8 mouse cellular contexts compared by ENCODE assay signal in genomic region chr9:22156497-22157245, GRCm38 (mm10). TPM values are rescaled to one million over a fixed set of nuclear protein-coding genes. Genes with fewer than 3 reads are reported as not detected.
DNase-seq lines count a peak whose midpoint lies in the region; ATAC-seq and TF ChIP-seq lines count a peak whose summit lies in the region.

Gene Pigyl, plus strand, starts transcription at chr9:22156846.

- peak; percentile 97 for DNase-seq in MEL-GATA-1-ER (ENCODE audit: extremely low read depth, low read depth)
- peak; percentile 99 for DNase-seq in cerebellum, adult 8-10 months
- peak; percentile 99 for DNase-seq in hindbrain, embryonic 10.5 days (ENCODE audit: low spot score)
- DNase-seq in layer of hippocampus, adult 9-11 months, result peak; percentile 99
- peak; percentile 99 for DNase-seq in lung, postnatal 0 days (ENCODE audit: low spot score)
- DNase-seq in ovary, postnatal 14 days (ENCODE audit: low spot score), result peak; percentile 96
- peak; percentile 99 for DNase-seq in thymus, postnatal 14 days

- H3K4me2 ChIP-seq in lung, postnatal 0 days (replicated peaks; ENCODE audit: low read depth, low read length), result peak within 1 kb of the TSS; percentile 72

- H3K4me1 ChIP-seq in hindbrain, embryonic 10.5 days (replicated peaks), result peaks cover 21% of the 10 kb centered on the region
- H3K4me1 ChIP-seq in lung, postnatal 0 days (ENCODE audit: insufficient read depth, low read depth, low read length), result peaks cover 5% of the 10 kb centered on the region; the same call in 1 of the 2 replicates

- H3K27me3 ChIP-seq in hindbrain, embryonic 10.5 days (ENCODE audit: insufficient read depth, poor library complexity, severe bottlenecking), result peaks cover 12% of the 10 kb centered on the region
- H3K27me3 ChIP-seq in lung, postnatal 0 days (replicated peaks; ENCODE audit: insufficient read depth, low read length), result no peaks in the 10 kb centered on the region

- peak; percentile 64 for TF ChIP-seq CTCF in lung, postnatal 0 days (IDR thresholded peaks at IDR 0.05)

- ATAC-seq in frontal cortex, adult (ENCODE audit: low TSS enrichment), result peak; percentile 98
- ATAC-seq in lung, postnatal 0 days, result peak; percentile 99

- under 1% methylated on average over 65 of the region's 65 CpGs for WGBS in hindbrain, embryonic 10.5 days
- under 1% methylated on average over 54 of the region's 65 CpGs for WGBS in lung, postnatal 0 days

- peak within 1 kb of the TSS; percentile 86 for H3K9ac ChIP-seq in lung, postnatal 0 days (replicated peaks; ENCODE audit: low read depth)

- H3K4me3 ChIP-seq in hindbrain, embryonic 10.5 days, result peak within 1 kb of the TSS; percentile 77
- H3K4me3 ChIP-seq in lung, postnatal 0 days (ENCODE audit: low read depth, low read length), result peak within 1 kb of the TSS; percentile 71

- H3K9me3 ChIP-seq in hindbrain, embryonic 10.5 days, result no peaks in the 10 kb centered on the region
- 0 out of 2 replicates have a peak, but pooled peaks cover 3% of the 10 kb centered on the region for H3K9me3 ChIP-seq in lung, postnatal 0 days (ENCODE audit: low read length)

- TF ChIP-seq EP300 in lung, postnatal 0 days (IDR thresholded peaks at IDR 0.05), result no peak

- peaks cover 12% of the 10 kb centered on the region for H3K36me3 ChIP-seq in hindbrain, embryonic 10.5 days
- no peaks in the 10 kb centered on the region for H3K36me3 ChIP-seq in lung, postnatal 0 days (ENCODE audit: insufficient read depth, low read length)

- H3K27ac ChIP-seq in hindbrain, embryonic 10.5 days, result peak within 1 kb of the TSS; percentile 93
- peak within 1 kb of the TSS; percentile 94 for H3K27ac ChIP-seq in lung, postnatal 0 days (ENCODE audit: low read length)

RNA-seq across cellular contexts. Expression of gene Pigyl, which starts in this region (rescaled TPM):
- 55.6 and 68.3 TPM in 2 replicates for polyA plus RNA-seq in hindbrain, embryonic 10.5 days (2016; fragmentation: Nextera tagmentation; extraction: Ambion mirVana)
- polyA plus RNA-seq in lung, postnatal 0 days (2015; fragmentation: Nextera tagmentation; extraction: Ambion mirVana), result 100 and 112 TPM in 2 replicates

Comparison
In these comparisons a context has a peak if more than half of its experiments do, and no peak if none do; other contexts are left out.
1. Peak in every context shown above with its lines: DNase-seq, ATAC-seq, H3K4me3 ChIP-seq and H3K27ac ChIP-seq.